Mouse (Mus musculus): ENCODE data around the gene Rdm1.
"Not testable (repeated sequence)": the region's sequence is repeated elsewhere in the genome, so short reads cannot be mapped to it uniquely, and the experiment has no call there.

Rdm1 gene

GRCm38 (mm10) chr11:101615380-101615779, 11.6 kb upstream of the Rdm1 start:
- in situ Hi-C loops (cut with MboI; ENCODE audit: unreplicated experiment in 2 of 2), result no loop called here

- in situ Hi-C loops (cut with MboI; ENCODE audit: unreplicated experiment in 2 of 2), result no loop called here
These were observed 10.9 kb upstream of the Rdm1 start for GRCm38 (mm10) chr11:101616104-101616503.

GRCm38 (mm10) chr11:101616948-101617767, 9.8 kb upstream of the Rdm1 start:
- in situ Hi-C loops (cut with MboI; ENCODE audit: unreplicated experiment in 2 of 2), result no loop called here

GRCm38 (mm10) chr11:101617849-101618248, 9.1 kb upstream of the Rdm1 start:
- in situ Hi-C loops (cut with MboI; ENCODE audit: unreplicated experiment in 2 of 2), result no loop called here

GRCm38 (mm10) chr11:101618596-101618995, 8.4 kb upstream of the Rdm1 start:
- in situ Hi-C loops (cut with MboI; ENCODE audit: unreplicated experiment in 2 of 2), result no loop called here

GRCm38 (mm10) chr11:101620022-101620655, 6.9 kb upstream of the Rdm1 start:
- in situ Hi-C loops (cut with MboI; ENCODE audit: unreplicated experiment in 2 of 2), result not testable (repeated sequence)

GRCm38 (mm10) chr11:101626649-101626994, 373 bp upstream of the Rdm1 start:
- in situ Hi-C loops (cut with MboI; ENCODE audit: unreplicated experiment in 2 of 2), result no loop called here

- in situ Hi-C loops (cut with MboI; ENCODE audit: unreplicated experiment in 2 of 2), result no loop called here
These were observed 1.0 kb downstream of the Rdm1 start for GRCm38 (mm10) chr11:101627857-101628559.

- in situ Hi-C loops (cut with MboI; ENCODE audit: unreplicated experiment in 2 of 2), result not testable (repeated sequence)
These were observed 1.9 kb downstream of the Rdm1 start for GRCm38 (mm10) chr11:101628733-101629417.

GRCm38 (mm10) chr11:101635660-101636059, 8.7 kb downstream of the Rdm1 start:
- in situ Hi-C loops (cut with MboI; ENCODE audit: unreplicated experiment in 2 of 2), result no loop called here

- in situ Hi-C loops (cut with MboI; ENCODE audit: unreplicated experiment in 2 of 2), result no loop called here
These were observed 12.8 kb downstream of the Rdm1 start for GRCm38 (mm10) chr11:101639761-101640160.

- in situ Hi-C loops (cut with MboI; ENCODE audit: unreplicated experiment in 2 of 2), result not testable (repeated sequence)
These were observed 14.1 kb downstream of the Rdm1 start for GRCm38 (mm10) chr11:101640857-101641709.

GRCm38 (mm10) chr11:101641710-101642642, 15.0 kb downstream of the Rdm1 start:
- in situ Hi-C loops (cut with MboI; ENCODE audit: unreplicated experiment in 2 of 2), result not testable (repeated sequence)

GRCm38 (mm10) chr11:101642931-101643330, 15.9 kb downstream of the Rdm1 start:
- in situ Hi-C loops (cut with MboI; ENCODE audit: unreplicated experiment in 2 of 2), result no loop called here

GRCm38 (mm10) chr11:101644591-101644990, 17.6 kb downstream of the Rdm1 start:
- in situ Hi-C loops (cut with MboI; ENCODE audit: unreplicated experiment in 2 of 2), result no loop called here

- in situ Hi-C loops (cut with MboI; ENCODE audit: unreplicated experiment in 2 of 2), result not testable (repeated sequence)
These were observed 18.0 kb downstream of the Rdm1 start for GRCm38 (mm10) chr11:101645043-101645410.

- in situ Hi-C loops (cut with MboI; ENCODE audit: unreplicated experiment in 2 of 2), result not testable (repeated sequence)
These were observed 18.7 kb downstream of the Rdm1 start for GRCm38 (mm10) chr11:101645411-101646282.

- in situ Hi-C loops (cut with MboI; ENCODE audit: unreplicated experiment in 2 of 2), result not testable (repeated sequence)
These were observed 19.3 kb downstream of the Rdm1 start for GRCm38 (mm10) chr11:101646283-101646794.
